Mouse (Mus musculus) adrenal gland, postnatal 10 days (tissue): ENCODE data around the gene Cct3. TPM values are rescaled to one million over a fixed set of nuclear protein-coding genes. Genes with fewer than 3 reads are reported as not detected.
"Not testable (repeated sequence)": the region's sequence is repeated elsewhere in the genome, so short reads cannot be mapped to it uniquely, and the experiment has no call there.

ENCODE experiments used
- DNase-seq: peaks from one replicate; pipeline ENCODE4 v3.0.0; 2021; ENCODE audit warnings: mixed read lengths
- total RNA-seq, 2 experiments: library from RNA; stranded (reverse); gene quantifications; 2 replicates each; pipeline ENCODE4 v1.2.3; 2021

Cct3 gene
- total RNA-seq, 2 experiments from 2014 or later = 249 to 260 TPM

DNA sequence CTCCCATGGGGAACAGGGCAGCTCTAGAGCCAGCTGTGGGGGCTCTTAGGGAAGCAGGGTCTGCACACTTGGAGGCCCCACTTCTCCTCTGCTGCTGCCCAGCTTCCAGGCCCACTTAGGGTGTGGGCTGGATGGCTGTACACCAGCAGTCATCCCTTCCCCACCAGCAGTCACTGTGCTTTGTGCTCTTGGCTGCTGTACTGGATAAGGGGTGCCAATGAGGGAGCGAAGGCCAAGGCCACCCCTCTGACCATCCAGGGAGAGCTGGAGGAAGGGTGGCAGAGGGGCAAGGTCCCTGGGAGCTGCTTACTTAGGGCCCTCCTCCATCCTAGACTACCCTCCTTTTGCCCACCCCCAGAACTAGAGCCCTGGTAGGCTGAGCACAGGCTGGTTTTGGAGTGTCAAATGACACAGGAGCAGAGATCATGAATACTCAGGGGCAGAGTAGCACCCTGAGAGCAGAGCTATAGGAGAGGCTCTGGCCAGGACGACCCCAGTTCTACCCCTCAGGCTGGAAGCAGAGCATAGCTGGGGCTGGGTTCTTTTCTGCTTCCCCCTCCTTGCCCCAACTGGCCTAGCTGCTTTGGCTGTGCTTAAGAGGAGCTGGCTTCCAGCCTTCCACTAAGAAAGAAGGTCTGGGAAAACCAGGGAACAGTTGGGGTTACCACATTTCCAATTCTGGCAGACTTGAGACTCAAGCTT lies 64.8 kb downstream of the Cct3 start:
- DNase-seq = no peak

DNA sequence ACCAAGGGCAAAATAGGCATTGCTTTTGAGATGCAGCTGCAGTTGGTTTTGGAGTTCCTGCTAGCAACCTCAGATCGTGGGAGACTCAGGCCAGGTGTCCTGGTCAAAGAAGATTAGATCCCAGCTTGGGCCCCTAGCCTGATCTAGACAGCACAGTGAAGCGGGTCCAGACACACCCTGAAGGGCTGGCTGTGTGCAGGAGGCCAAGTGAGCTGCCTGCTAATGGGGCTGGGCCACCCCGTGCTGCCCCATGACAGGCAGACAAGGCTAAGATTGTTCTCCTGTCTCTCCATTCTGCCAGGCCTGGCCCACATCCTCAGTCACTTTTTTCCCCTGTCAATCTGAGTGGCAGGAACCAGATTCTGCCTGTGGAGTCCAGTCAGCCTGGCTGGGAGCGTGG lies 66.8 kb downstream of the Cct3 start:
- no peak for DNase-seq

DNA sequence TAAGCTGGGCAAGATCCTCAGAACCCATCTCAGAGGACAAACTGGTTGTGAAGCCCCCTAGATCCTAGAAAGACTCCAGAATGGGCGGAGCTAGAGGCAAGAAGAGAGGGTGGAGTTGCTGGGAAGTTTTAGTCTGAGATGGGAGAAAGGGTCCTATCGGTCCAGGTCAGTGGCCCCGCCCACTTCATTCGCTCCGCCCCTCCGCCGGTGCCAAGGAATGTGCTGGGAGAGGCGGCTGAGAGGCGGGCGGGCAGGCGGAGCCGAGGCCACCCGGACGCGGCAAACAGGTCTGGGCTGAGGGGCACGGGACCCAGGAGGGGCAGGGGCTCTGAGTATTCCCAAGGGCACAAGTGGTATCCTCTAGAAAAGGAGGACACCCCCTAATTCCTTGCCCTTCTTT lies 67.4 kb downstream of the Cct3 start, which contains the start of gene Paqr6:
Paqr6 (plus strand) TSS at position 248 of the 400 bp plus-strand sequence.
- peak; percentile 82 for DNase-seq

DNA sequence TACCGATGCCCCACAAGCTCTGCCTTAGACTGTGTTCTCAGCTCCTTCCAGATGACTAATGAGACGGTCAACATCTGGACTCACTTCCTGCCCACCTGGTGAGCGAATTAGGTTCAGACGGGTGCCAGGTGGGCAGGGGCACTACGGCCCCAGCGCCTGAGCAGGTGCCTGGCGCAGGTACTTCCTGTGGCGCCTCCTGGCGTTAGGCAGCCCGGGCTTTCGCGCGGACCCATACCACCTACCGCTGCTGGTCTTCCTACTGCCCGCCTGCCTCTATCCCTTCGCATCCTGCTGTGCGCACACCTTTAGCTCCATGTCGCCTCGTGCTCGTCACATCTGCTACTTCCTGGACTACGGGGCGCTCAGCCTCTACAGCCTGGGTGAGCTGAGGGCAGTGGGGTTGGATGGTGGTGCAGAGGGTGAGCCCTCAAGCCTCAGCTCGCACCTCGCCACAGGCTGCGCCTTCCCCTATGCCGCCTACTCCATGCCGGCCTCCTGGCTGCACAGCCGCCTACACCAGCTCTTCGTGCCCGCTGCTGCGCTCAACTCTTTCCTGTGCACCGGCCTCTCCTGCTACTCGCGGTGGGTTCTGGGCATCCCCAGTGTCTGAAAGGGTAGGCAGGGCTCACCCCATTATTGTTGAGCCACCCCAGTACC lies 68.9 kb downstream of the Cct3 start:
- no peak for DNase-seq

DNA sequence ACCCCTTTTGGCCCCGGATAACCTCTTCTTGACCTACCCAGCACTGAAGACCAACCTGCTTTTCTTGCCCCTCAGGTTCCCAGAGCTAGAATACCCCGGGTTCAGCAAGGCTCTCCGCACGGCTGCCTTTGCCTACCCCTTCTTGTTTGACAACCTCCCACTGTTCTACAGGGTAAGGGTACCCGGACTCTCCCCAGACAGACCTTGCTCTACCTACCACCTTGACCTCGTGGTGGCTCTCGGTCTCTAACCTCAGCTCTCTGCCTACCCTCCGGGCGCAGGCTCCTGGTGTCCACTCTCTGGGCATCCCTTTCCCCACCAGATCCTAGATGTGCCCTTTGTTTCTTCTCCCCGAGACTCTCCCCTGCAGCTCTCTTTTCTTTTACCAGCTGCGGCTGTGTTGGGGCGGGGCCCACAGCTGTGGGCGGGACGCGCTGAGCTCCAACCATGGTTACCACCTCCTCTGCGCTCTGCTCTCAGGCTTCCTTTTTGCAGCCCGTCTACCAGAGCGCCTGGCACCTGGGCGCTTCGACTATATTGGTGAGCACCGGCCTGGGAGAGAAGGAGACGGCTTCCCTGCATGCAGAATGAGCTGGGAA lies 70.0 kb downstream of the Cct3 start:
- peak; percentile 71 for DNase-seq

DNA sequence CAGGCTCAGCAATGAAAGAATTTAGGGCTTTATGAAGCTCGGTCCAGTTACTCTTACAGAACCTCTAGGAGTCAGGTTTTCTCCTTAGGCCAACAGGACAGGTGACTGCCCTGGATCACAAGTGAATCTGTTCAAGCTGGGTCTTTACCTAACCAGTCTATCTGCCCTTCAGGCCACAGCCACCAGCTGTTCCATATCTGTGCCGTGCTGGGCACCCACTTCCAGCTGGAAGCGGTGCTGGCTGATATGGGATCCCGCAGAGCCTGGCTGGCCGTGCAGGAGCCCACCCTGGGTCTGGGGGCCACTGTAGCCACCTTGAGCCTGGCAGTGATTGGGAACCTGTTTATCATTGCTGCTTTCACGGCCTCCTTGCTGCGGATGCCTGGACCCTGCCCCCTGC lies 70.6 kb downstream of the Cct3 start:
- not testable (repeated sequence) for DNase-seq

DNA sequence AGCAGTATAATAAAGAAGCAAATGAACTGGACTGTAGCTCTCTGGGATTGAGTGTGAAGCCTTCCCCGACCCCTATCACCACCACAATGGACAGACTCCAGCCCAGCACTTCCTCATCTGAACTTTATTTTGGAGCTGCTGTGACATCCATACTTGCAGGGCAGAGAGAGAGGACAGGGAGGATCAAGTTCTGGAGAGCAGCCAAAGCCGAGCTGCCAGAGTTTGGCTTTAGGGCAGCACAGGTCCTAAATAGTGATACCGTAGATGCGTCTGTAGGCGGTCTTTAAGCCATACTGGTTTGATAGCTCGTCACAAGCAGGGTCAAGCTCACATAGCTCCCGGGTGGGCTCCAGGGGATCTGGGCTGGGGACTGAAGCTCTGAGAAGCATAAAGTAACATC lies 71.6 kb downstream of the Cct3 start:
- DNase-seq = not testable (repeated sequence)

Other genes with a start within 250 kb of the Cct3 start
- gene Naxe, start 238.6 kb upstream of the Cct3 start, total RNA-seq = 100 to 1,000 TPM; 140 to 150 TPM
- gene Ttc24, start 218.8 kb upstream of the Cct3 start, total RNA-seq = not detected
- 10 to 100 TPM in 1 of 2 experiments, 1 to 10 TPM in 1; 6.9 to 11.5 TPM for gene Iqgap3, start 215.1 kb upstream of the Cct3 start, total RNA-seq
- 10 to 100 TPM; 85.7 to 86.6 TPM for gene Mef2d, start 154.7 kb upstream of the Cct3 start, total RNA-seq
- gene Rhbg, start 42.4 kb upstream of the Cct3 start, total RNA-seq = 1 to 10 TPM; 1.9 to 2.1 TPM
- gene Gm38392, start 9.9 kb upstream of the Cct3 start, total RNA-seq = 1 to 10 TPM; 1.1 to 1.3 TPM
- gene Tsacc, start 117 bp upstream of the Cct3 start, total RNA-seq = 1 to 10 TPM; 7.9 to 8.3 TPM
- 100 to 1,000 TPM; 144 to 149 TPM for gene Glmp, start 27.9 kb downstream of the Cct3 start, total RNA-seq
- 10 to 100 TPM; 15.1 to 17.7 TPM for gene Tmem79, start 39.0 kb downstream of the Cct3 start, total RNA-seq
- 10 to 100 TPM; 42.8 to 55.9 TPM for gene Smg5, start 39.1 kb downstream of the Cct3 start, total RNA-seq
- gene Paqr6, start 67.5 kb downstream of the Cct3 start, total RNA-seq = 1 to 10 TPM; 2.7 to 4.2 TPM
- 10 to 100 TPM in 1 of 2 experiments, under 1 TPM in 1; 0.67 to 16.9 TPM for gene Bglap3, start 75.6 kb downstream of the Cct3 start, total RNA-seq
- gene Bglap2, start 81.6 kb downstream of the Cct3 start, total RNA-seq = 10 to 100 TPM in 1 of 2 experiments, not detected in 1; 24.0 TPM
- gene Bglap, start 87.3 kb downstream of the Cct3 start, total RNA-seq = 100 to 1,000 TPM in 1 of 2 experiments, 1 to 10 TPM in 1; 1.6 to 106 TPM
- gene Pmf1, start 113.2 kb downstream of the Cct3 start, total RNA-seq = 10 to 100 TPM; 60.2 to 62.6 TPM
- 10 to 100 TPM; 37.8 to 47.6 TPM for gene Slc25a44, start 128.0 kb downstream of the Cct3 start, total RNA-seq
- 10 to 100 TPM; 13.4 to 15.5 TPM for gene Sema4a, start 164.1 kb downstream of the Cct3 start, total RNA-seq
- 100 to 1,000 TPM; 102 to 104 TPM for gene Lmna, start 212.8 kb downstream of the Cct3 start, total RNA-seq
- 1 to 10 TPM; 5.5 to 5.6 TPM for gene Mex3a, start 235.3 kb downstream of the Cct3 start, total RNA-seq